Mouse (Mus musculus) bone marrow macrophage, adult 2 months (primary cell): ENCODE results near the gene Cnp.

Experiments used
- CTCF ChIP-seq: IDR thresholded peaks from 2 replicates; pipeline ENCODE4 v1.5.1; 2012; ENCODE audit warnings: low read depth, mild to moderate bottlenecking, low read length, moderate library complexity
- POLR2A ChIP-seq: IDR thresholded peaks from 2 replicates; pipeline ENCODE4 v1.6.1; 2012; ENCODE audit warnings: mild to moderate bottlenecking, low read depth, low read length, borderline replicate concordance

- TF ChIP-seq POLR2A (no peak), CTCF (no peak)
Observed at GRCm38 (mm10) chr11:100548141-100548540, 26.6 kb upstream of the Cnp start.
